Mouse (Mus musculus): ENCODE results near the gene Adamtsl3. TPM values are rescaled to one million over a fixed set of nuclear protein-coding genes. Genes with fewer than 3 reads are reported as not detected.

Adamtsl3 gene
- polyA plus RNA-seq, 1 experiment from 2014 or later: 0.32 TPM

- no peak overlapping the region for H3K4me3 ChIP-seq (replicated peaks; ENCODE audit: low read length)
- no peaks in the 10 kb centered on the region for H3K27me3 ChIP-seq (replicated peaks; ENCODE audit: control insufficient read depth, insufficient read depth, low read length)
- H3K27ac ChIP-seq (ENCODE audit: low read length): no peak overlapping the region
- no peak overlapping the region for H3K4me2 ChIP-seq (ENCODE audit: low read length)
- WGBS: 91% methylated on average over 1 of the region's 1 CpGs
- H3K9ac ChIP-seq (replicated peaks; ENCODE audit: low read depth, low read length): no peak overlapping the region
- H3K4me1 ChIP-seq (replicated peaks; ENCODE audit: control insufficient read depth, insufficient read depth, low read length): no peaks in the 10 kb centered on the region
- no peaks in the 10 kb centered on the region for H3K36me3 ChIP-seq (ENCODE audit: control insufficient read depth, insufficient read depth)
- H3K9me3 ChIP-seq (ENCODE audit: control insufficient read depth, low read length): no peaks in the 10 kb centered on the region
- ATAC-seq: no peak
These were observed 216.5 kb downstream of the Adamtsl3 start for GRCm38 (mm10) chr7:82552005-82552404.

GRCm38 (mm10) chr7:82555803-82556202, 220.3 kb downstream of the Adamtsl3 start:
- Histone ChIP-seq H3K27me3 (replicated peaks; ENCODE audit: control insufficient read depth, insufficient read depth, low read length) (no peaks in the 10 kb centered on the region), H3K36me3 (ENCODE audit: control insufficient read depth, insufficient read depth) (no peaks in the 10 kb centered on the region), H3K4me2 (ENCODE audit: low read length) (no peak overlapping the region), H3K9me3 (ENCODE audit: control insufficient read depth, low read length) (no peaks in the 10 kb centered on the region), H3K9ac (replicated peaks; ENCODE audit: low read depth, low read length) (no peak overlapping the region), H3K4me3 (replicated peaks; ENCODE audit: low read length) (no peak overlapping the region), H3K27ac (ENCODE audit: low read length) (no peak overlapping the region), H3K4me1 (replicated peaks; ENCODE audit: control insufficient read depth, insufficient read depth, low read length) (no peaks in the 10 kb centered on the region)
- no peak for ATAC-seq
- WGBS: 91% methylated on average over 5 of the region's 5 CpGs

GRCm38 (mm10) chr7:82556417-82556816, 220.9 kb downstream of the Adamtsl3 start:
- WGBS: 89% methylated on average over 10 of the region's 10 CpGs
- no peak overlapping the region for H3K27ac ChIP-seq (ENCODE audit: low read length)
- no peaks in the 10 kb centered on the region for H3K4me1 ChIP-seq (replicated peaks; ENCODE audit: control insufficient read depth, insufficient read depth, low read length)
- H3K36me3 ChIP-seq (ENCODE audit: control insufficient read depth, insufficient read depth): no peaks in the 10 kb centered on the region
- H3K4me3 ChIP-seq (replicated peaks; ENCODE audit: low read length): no peak overlapping the region
- no peaks in the 10 kb centered on the region for H3K9me3 ChIP-seq (ENCODE audit: control insufficient read depth, low read length)
- H3K9ac ChIP-seq (replicated peaks; ENCODE audit: low read depth, low read length): no peak overlapping the region
- no peaks in the 10 kb centered on the region for H3K27me3 ChIP-seq (replicated peaks; ENCODE audit: control insufficient read depth, insufficient read depth, low read length)
- H3K4me2 ChIP-seq (ENCODE audit: low read length): no peak overlapping the region
- ATAC-seq: no peak

GRCm38 (mm10) chr7:82557111-82557510, 221.6 kb downstream of the Adamtsl3 start:
- Histone ChIP-seq H3K4me3 (replicated peaks; ENCODE audit: low read length) (no peak overlapping the region), H3K9me3 (ENCODE audit: control insufficient read depth, low read length) (no peaks in the 10 kb centered on the region), H3K27me3 (replicated peaks; ENCODE audit: control insufficient read depth, insufficient read depth, low read length) (no peaks in the 10 kb centered on the region), H3K4me1 (replicated peaks; ENCODE audit: control insufficient read depth, insufficient read depth, low read length) (no peaks in the 10 kb centered on the region), H3K9ac (replicated peaks; ENCODE audit: low read depth, low read length) (no peak overlapping the region), H3K27ac (ENCODE audit: low read length) (no peak overlapping the region), H3K36me3 (ENCODE audit: control insufficient read depth, insufficient read depth) (no peaks in the 10 kb centered on the region), H3K4me2 (ENCODE audit: low read length) (no peak overlapping the region)
- WGBS: 69% methylated on average over 11 of the region's 11 CpGs
- no peak for ATAC-seq

- no peaks in the 10 kb centered on the region for H3K27me3 ChIP-seq (replicated peaks; ENCODE audit: control insufficient read depth, insufficient read depth, low read length)
- H3K27ac ChIP-seq (ENCODE audit: low read length): no peak overlapping the region
- no peaks in the 10 kb centered on the region for H3K4me1 ChIP-seq (replicated peaks; ENCODE audit: control insufficient read depth, insufficient read depth, low read length)
- H3K4me3 ChIP-seq (replicated peaks; ENCODE audit: low read length): no peak overlapping the region
- H3K9me3 ChIP-seq (ENCODE audit: control insufficient read depth, low read length): no peaks in the 10 kb centered on the region
- WGBS: 60% methylated on average over 8 of the region's 8 CpGs
- no peak overlapping the region for H3K4me2 ChIP-seq (ENCODE audit: low read length)
- H3K9ac ChIP-seq (replicated peaks; ENCODE audit: low read depth, low read length): no peak overlapping the region
- no peak for ATAC-seq
- H3K36me3 ChIP-seq (ENCODE audit: control insufficient read depth, insufficient read depth): no peaks in the 10 kb centered on the region
These were observed 231.2 kb downstream of the Adamtsl3 start for GRCm38 (mm10) chr7:82566688-82567087.

- Histone ChIP-seq H3K9ac (replicated peaks; ENCODE audit: low read depth, low read length) (no peak overlapping the region), H3K4me3 (replicated peaks; ENCODE audit: low read length) (no peak overlapping the region), H3K4me1 (replicated peaks; ENCODE audit: control insufficient read depth, insufficient read depth, low read length) (no peaks in the 10 kb centered on the region), H3K27ac (ENCODE audit: low read length) (no peak overlapping the region), H3K27me3 (replicated peaks; ENCODE audit: control insufficient read depth, insufficient read depth, low read length) (no peaks in the 10 kb centered on the region), H3K4me2 (ENCODE audit: low read length) (no peak overlapping the region), H3K36me3 (ENCODE audit: control insufficient read depth, insufficient read depth) (no peaks in the 10 kb centered on the region), H3K9me3 (ENCODE audit: control insufficient read depth, low read length) (no peaks in the 10 kb centered on the region)
- ATAC-seq: no peak
- 92% methylated on average over 3 of the region's 3 CpGs for WGBS
These were observed 232.3 kb downstream of the Adamtsl3 start for GRCm38 (mm10) chr7:82567811-82568210.

GRCm38 (mm10) chr7:82572981-82573380, 237.5 kb downstream of the Adamtsl3 start:
- no peak overlapping the region for H3K4me3 ChIP-seq (replicated peaks; ENCODE audit: low read length)
- 80% methylated on average over 1 of the region's 1 CpGs for WGBS
- H3K9ac ChIP-seq (replicated peaks; ENCODE audit: low read depth, low read length): no peak overlapping the region
- no peak for ATAC-seq
- H3K36me3 ChIP-seq (ENCODE audit: control insufficient read depth, insufficient read depth): no peaks in the 10 kb centered on the region
- no peaks in the 10 kb centered on the region for H3K4me1 ChIP-seq (replicated peaks; ENCODE audit: control insufficient read depth, insufficient read depth, low read length)
- no peak overlapping the region for H3K27ac ChIP-seq (ENCODE audit: low read length)
- no peak overlapping the region for H3K4me2 ChIP-seq (ENCODE audit: low read length)
- H3K9me3 ChIP-seq (ENCODE audit: control insufficient read depth, low read length): no peaks in the 10 kb centered on the region
- H3K27me3 ChIP-seq (replicated peaks; ENCODE audit: control insufficient read depth, insufficient read depth, low read length): no peaks in the 10 kb centered on the region

GRCm38 (mm10) chr7:82580007-82580406, 244.5 kb downstream of the Adamtsl3 start:
- 89% methylated on average over 3 of the region's 3 CpGs for WGBS
- H3K9me3 ChIP-seq (ENCODE audit: control insufficient read depth, low read length): no peaks in the 10 kb centered on the region
- no peaks in the 10 kb centered on the region for H3K4me1 ChIP-seq (replicated peaks; ENCODE audit: control insufficient read depth, insufficient read depth, low read length)
- no peaks in the 10 kb centered on the region for H3K36me3 ChIP-seq (ENCODE audit: control insufficient read depth, insufficient read depth)
- no peak overlapping the region for H3K27ac ChIP-seq (ENCODE audit: low read length)
- no peak overlapping the region for H3K9ac ChIP-seq (replicated peaks; ENCODE audit: low read depth, low read length)
- no peak overlapping the region for H3K4me2 ChIP-seq (ENCODE audit: low read length)
- ATAC-seq: no peak
- H3K27me3 ChIP-seq (replicated peaks; ENCODE audit: control insufficient read depth, insufficient read depth, low read length): no peaks in the 10 kb centered on the region
- H3K4me3 ChIP-seq (replicated peaks; ENCODE audit: low read length): no peak overlapping the region

- no peak overlapping the region for H3K4me3 ChIP-seq (replicated peaks; ENCODE audit: low read length)
- no peak for ATAC-seq
- 89% methylated on average over 5 of the region's 5 CpGs for WGBS
These were observed 246.3 kb downstream of the Adamtsl3 start for GRCm38 (mm10) chr7:82581802-82582201.

GRCm38 (mm10) chr7:82582534-82582933, 247.0 kb downstream of the Adamtsl3 start:
- ATAC-seq: no peak
- H3K36me3 ChIP-seq (ENCODE audit: control insufficient read depth, insufficient read depth): no peaks in the 10 kb centered on the region
- no peaks in the 10 kb centered on the region for H3K4me1 ChIP-seq (replicated peaks; ENCODE audit: control insufficient read depth, insufficient read depth, low read length)
- H3K9me3 ChIP-seq (ENCODE audit: control insufficient read depth, low read length): no peaks in the 10 kb centered on the region
- H3K4me2 ChIP-seq (ENCODE audit: low read length): no peak overlapping the region
- 90% methylated on average over 4 of the region's 4 CpGs for WGBS
- no peak overlapping the region for H3K4me3 ChIP-seq (replicated peaks; ENCODE audit: low read length)
- H3K27me3 ChIP-seq (replicated peaks; ENCODE audit: control insufficient read depth, insufficient read depth, low read length): no peaks in the 10 kb centered on the region
- H3K27ac ChIP-seq (ENCODE audit: low read length): no peak overlapping the region
- no peak overlapping the region for H3K9ac ChIP-seq (replicated peaks; ENCODE audit: low read depth, low read length)

More at GRCm38 (mm10) chr7:82581802-82582201, 246.3 kb downstream of the Adamtsl3 start:
- Histone ChIP-seq H3K27me3 (replicated peaks; ENCODE audit: control insufficient read depth, insufficient read depth, low read length) (no peaks in the 10 kb centered on the region), H3K4me1 (replicated peaks; ENCODE audit: control insufficient read depth, insufficient read depth, low read length) (no peaks in the 10 kb centered on the region), H3K27ac (ENCODE audit: low read length) (no peak overlapping the region), H3K36me3 (ENCODE audit: control insufficient read depth, insufficient read depth) (no peaks in the 10 kb centered on the region), H3K9me3 (ENCODE audit: control insufficient read depth, low read length) (no peaks in the 10 kb centered on the region), H3K9ac (replicated peaks; ENCODE audit: low read depth, low read length) (no peak overlapping the region), H3K4me2 (ENCODE audit: low read length) (no peak overlapping the region)

Measured in forebrain, embryonic 16.5 days (tissue).